Mouse (Mus musculus): ENCODE results near the gene Ttc7b. TPM values are rescaled to one million over a fixed set of nuclear protein-coding genes. Genes with fewer than 3 reads are reported as not detected.

Ttc7b gene
- total and polyA plus RNA-seq, 3 experiments, result 11.7 to 23.7 TPM; not detected in 1

DNA sequence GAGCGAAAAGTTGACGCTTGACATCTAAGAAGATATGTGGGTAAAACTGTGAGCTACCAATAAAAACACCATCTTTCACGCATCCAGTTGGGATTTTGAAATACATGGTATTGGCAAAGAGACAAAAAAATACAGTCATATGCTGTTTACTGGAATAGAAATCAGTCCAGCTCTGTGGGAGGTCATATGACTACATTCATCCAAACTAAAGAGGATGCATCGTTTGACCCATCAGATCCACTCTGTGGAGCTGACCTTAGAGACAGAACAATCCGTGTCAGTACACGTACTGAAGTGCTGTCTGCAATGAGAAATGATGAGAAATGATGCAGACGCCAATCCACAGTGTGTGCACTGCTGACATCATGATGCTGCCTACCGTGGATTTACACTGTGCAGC lies 190.4 kb downstream of the Ttc7b start:
- Histone ChIP-seq H3K4me1 (ENCODE audit: control insufficient read depth in 1 of 2, insufficient read depth in 2 of 2, low read length in 2 of 2) (no peaks in the 10 kb centered on the region), H3K9me3 (replicated peaks; ENCODE audit: insufficient read depth, low read length) (no peaks in the 10 kb centered on the region), H3K9ac (ENCODE audit: control insufficient read depth, low read depth, low read length, poor library complexity, severe bottlenecking) (no peak overlapping the region), H3K27ac (ENCODE audit: control insufficient read depth, low read depth, low read length) (no peak overlapping the region), H3K36me3 (ENCODE audit: control insufficient read depth in 1 of 2, insufficient read depth in 2 of 2, low read length in 2 of 2) (no peaks in the 10 kb centered on the region), H3K79me2 (ENCODE audit: control insufficient read depth, insufficient read depth, low read length, poor library complexity) (no peaks in the 10 kb centered on the region), H3K4me3 (ENCODE audit: control insufficient read depth in 1 of 2, insufficient read depth in 1 of 2, low read depth in 2 of 2, low read length in 2 of 2) (no peak overlapping the region), H3K27me3 (ENCODE audit: control insufficient read depth in 1 of 2, insufficient read depth in 2 of 2, low read length in 2 of 2) (no peaks in the 10 kb centered on the region)
- TF ChIP-seq RCOR1 (IDR thresholded peaks at IDR 0.05; ENCODE audit: low read depth, low read length), result no peak
- no peak for TF ChIP-seq TCF12 (IDR thresholded peaks at IDR 0.05; ENCODE audit: low read depth, low read length)
- no peak for TF ChIP-seq JUND (IDR thresholded peaks at IDR 0.05; ENCODE audit: low read depth, low read length)
- no peak for TF ChIP-seq RAD21 (IDR thresholded peaks at IDR 0.05; ENCODE audit: low read depth, low read length)
- TF ChIP-seq UBTF (IDR thresholded peaks at IDR 0.05; ENCODE audit: borderline replicate concordance, insufficient read depth, low read depth, low read length), result no peak
- no peak for TF ChIP-seq NRF1 (IDR thresholded peaks at IDR 0.05; ENCODE audit: insufficient read depth, low read depth, low read length, poor library complexity, severe bottlenecking)
- no peak for TF ChIP-seq EP300 (IDR thresholded peaks at IDR 0.05; ENCODE audit: low read depth in 1 of 2, low read length in 2 of 2)
- TF ChIP-seq TAL1 (IDR thresholded peaks at IDR 0.05; ENCODE audit: low read length), result no peak
- TF ChIP-seq MYB (IDR thresholded peaks at IDR 0.05; ENCODE audit: low read depth, low read length), result no peak
- TF ChIP-seq ZNF384 (IDR thresholded peaks at IDR 0.05; ENCODE audit: low read depth, low read length), result no peak
- no peak for TF ChIP-seq MAX (IDR thresholded peaks at IDR 0.05; ENCODE audit: low read length)
- TF ChIP-seq HCFC1 (IDR thresholded peaks at IDR 0.05; ENCODE audit: low read depth, low read length), result no peak
- TF ChIP-seq ZMIZ1 (IDR thresholded peaks at IDR 0.05; ENCODE audit: low read depth, low read length), result no peak
- no peak for TF ChIP-seq SIN3A (IDR thresholded peaks at IDR 0.05; ENCODE audit: low read length)
- TF ChIP-seq POLR2AphosphoS2 (IDR thresholded peaks at IDR 0.05; ENCODE audit: low read length), result no peak
- no peak for DNase-seq (ENCODE audit: low read depth, low spot score)

DNA sequence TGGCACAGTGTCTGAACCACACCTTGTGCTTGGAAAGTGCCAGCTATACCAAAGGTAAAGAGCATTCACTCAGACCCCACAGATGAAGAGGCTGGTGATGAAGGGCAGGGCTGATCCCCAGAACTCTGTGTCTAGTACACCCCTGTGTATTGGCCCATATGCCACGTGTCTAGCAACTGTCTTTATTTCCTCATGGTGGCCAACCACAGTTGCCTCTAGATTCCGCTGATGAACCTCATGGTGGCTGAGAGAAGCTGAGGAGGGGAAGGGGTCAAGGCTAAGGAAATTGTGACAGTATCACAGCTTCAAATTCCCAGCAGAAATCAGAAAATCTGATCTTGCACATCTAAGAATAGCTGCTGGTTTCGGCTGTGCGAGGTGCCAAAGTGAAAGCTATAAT lies 191.6 kb downstream of the Ttc7b start:
- H3K27me3 ChIP-seq (ENCODE audit: control insufficient read depth in 1 of 2, insufficient read depth in 2 of 2, low read length in 2 of 2), result no peaks in the 10 kb centered on the region
- no peaks in the 10 kb centered on the region for H3K79me2 ChIP-seq (ENCODE audit: control insufficient read depth, insufficient read depth, low read length, poor library complexity)
- H3K9me3 ChIP-seq (replicated peaks; ENCODE audit: insufficient read depth, low read length), result no peaks in the 10 kb centered on the region
- TF ChIP-seq ZMIZ1 (IDR thresholded peaks at IDR 0.05; ENCODE audit: low read depth, low read length), result no peak
- no peak for TF ChIP-seq UBTF (IDR thresholded peaks at IDR 0.05; ENCODE audit: borderline replicate concordance, insufficient read depth, low read depth, low read length)
- TF ChIP-seq ELF1 (IDR thresholded peaks at IDR 0.05; ENCODE audit: low read depth, low read length), result no peak
- no peak for TF ChIP-seq ZNF384 (IDR thresholded peaks at IDR 0.05; ENCODE audit: low read depth, low read length)
- TF ChIP-seq TAL1 (IDR thresholded peaks at IDR 0.05; ENCODE audit: low read length), result no peak
- no peak for TF ChIP-seq GABPA (IDR thresholded peaks at IDR 0.05; ENCODE audit: low read depth, low read length)
- no peak for TF ChIP-seq TCF12 (IDR thresholded peaks at IDR 0.05; ENCODE audit: low read depth, low read length)
- no peak for TF ChIP-seq USF1 (IDR thresholded peaks at IDR 0.05; ENCODE audit: low read depth, low read length)
- no peaks in the 10 kb centered on the region for H3K36me3 ChIP-seq (ENCODE audit: control insufficient read depth in 1 of 2, insufficient read depth in 2 of 2, low read length in 2 of 2)
- H3K27ac ChIP-seq (ENCODE audit: control insufficient read depth, low read depth, low read length), result no peak overlapping the region
- H3K9ac ChIP-seq (ENCODE audit: control insufficient read depth, low read depth, low read length, poor library complexity, severe bottlenecking), result no peak overlapping the region
- no peaks in the 10 kb centered on the region for H3K4me1 ChIP-seq (ENCODE audit: control insufficient read depth in 1 of 2, insufficient read depth in 2 of 2, low read length in 2 of 2)
- DNase-seq (ENCODE audit: low read depth, low spot score), result no peak
- H3K4me3 ChIP-seq (ENCODE audit: control insufficient read depth in 1 of 2, insufficient read depth in 1 of 2, low read depth in 2 of 2, low read length in 2 of 2), result no peak overlapping the region
